Mouse (Mus musculus): ENCODE measurements around the gene Odf3b. TPM values are rescaled to one million over a fixed set of nuclear protein-coding genes. Genes with fewer than 3 reads are reported as not detected.

Odf3b gene
- polyA plus RNA-seq, 1 experiment: not detected

- Histone ChIP-seq H3ac (ENCODE audit: control insufficient read depth, insufficient read length, low read depth) (no peak overlapping the region), H3K36me3 (ENCODE audit: control insufficient read depth, insufficient read depth) (no peaks in the 10 kb centered on the region), H3K79me3 (ENCODE audit: low read depth) (no peaks in the 10 kb centered on the region), H3K4me3 (ENCODE audit: insufficient read depth, poor library complexity, severe bottlenecking) (no peak overlapping the region), H3K79me2 (ENCODE audit: control insufficient read depth, insufficient read depth) (no peaks in the 10 kb centered on the region), H3K27me3 (ENCODE audit: control insufficient read depth, insufficient read depth, insufficient read length) (peaks cover 23% of the 10 kb centered on the region)
- TF ChIP-seq CTCF (IDR thresholded peaks at IDR 0.05; ENCODE audit: control insufficient read depth, insufficient read depth, insufficient read length): no peak
- TF ChIP-seq MAX (IDR thresholded peaks at IDR 0.05): no peak
- no peak for TF ChIP-seq MYOG (IDR thresholded peaks at IDR 0.05; ENCODE audit: control insufficient read depth, extremely low read depth, insufficient read length)
- no peak for TF ChIP-seq MYOD1 (IDR thresholded peaks at IDR 0.05; ENCODE audit: control insufficient read depth, insufficient read length, low read depth)
- no peak for TF ChIP-seq CEBPB (IDR thresholded peaks at IDR 0.05; ENCODE audit: low read depth)
- no peak for TF ChIP-seq FOSL1 (IDR thresholded peaks at IDR 0.05; ENCODE audit: insufficient read depth, low read length, poor library complexity, severe bottlenecking)
- no peak for TF ChIP-seq USF1 (IDR thresholded peaks at IDR 0.05; ENCODE audit: low read depth)
These were observed 44.1 kb downstream of the Odf3b start for GRCm38 (mm10) chr15:89334774-89335537.

DNA sequence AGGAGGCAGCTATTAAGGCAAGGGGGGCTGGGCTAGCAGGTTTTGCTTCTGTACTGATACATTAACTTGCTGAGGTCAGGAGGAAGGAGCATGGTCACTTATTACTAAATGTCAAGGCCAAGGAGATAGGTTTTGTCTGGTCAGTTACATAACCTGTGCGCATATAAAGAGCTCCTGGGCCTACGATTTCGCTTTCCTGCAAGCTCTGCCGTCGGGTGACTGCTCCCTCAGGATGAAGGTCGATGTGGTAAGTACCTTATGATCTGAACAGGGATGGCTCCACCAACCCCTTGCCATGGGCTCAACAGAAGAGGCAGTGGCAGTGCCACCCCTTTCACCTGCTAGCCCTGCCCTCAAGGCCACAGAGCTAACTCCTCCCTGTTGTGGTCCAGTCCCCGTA lies 44.8 kb downstream of the Odf3b start, which contains the start of gene Miox:
Gene Miox (plus strand): TSS at position 128 of the 400 bp plus-strand sequence.
- no peaks in the 10 kb centered on the region for H3K36me3 ChIP-seq (ENCODE audit: control insufficient read depth, insufficient read depth)
- no peaks in the 10 kb centered on the region for H3K79me2 ChIP-seq (ENCODE audit: control insufficient read depth, insufficient read depth)
- TF ChIP-seq MYOD1 (IDR thresholded peaks at IDR 0.05; ENCODE audit: control insufficient read depth, insufficient read length, low read depth): no peak
- peaks cover 23% of the 10 kb centered on the region for H3K27me3 ChIP-seq (ENCODE audit: control insufficient read depth, insufficient read depth, insufficient read length)
- H3K4me3 ChIP-seq (ENCODE audit: insufficient read depth, poor library complexity, severe bottlenecking): no peak within 1 kb of the TSS
- no peak within 1 kb of the TSS for H3ac ChIP-seq (ENCODE audit: control insufficient read depth, insufficient read length, low read depth)
- H3K79me3 ChIP-seq (ENCODE audit: low read depth): no peaks in the 10 kb centered on the region

Other genes with a start within 250 kb of the Odf3b start
- 30.5 TPM for gene Mapk12, start 238.6 kb downstream of the Odf3b start, polyA plus RNA-seq (2012; fragmentation: generic; extraction: Trizol)
- gene Mapk11, start 229.7 kb downstream of the Odf3b start, polyA plus RNA-seq (2012; fragmentation: generic; extraction: Trizol): 14.9 TPM
- gene Plxnb2, start 198.5 kb downstream of the Odf3b start, polyA plus RNA-seq (2012; fragmentation: generic; extraction: Trizol): 206 TPM
- 2.1 TPM for gene Dennd6b, start 182.8 kb downstream of the Odf3b start, polyA plus RNA-seq (2012; fragmentation: generic; extraction: Trizol)
- 18.4 TPM for gene Ppp6r2, start 167.7 kb downstream of the Odf3b start, polyA plus RNA-seq (2012; fragmentation: generic; extraction: Trizol)
- gene Sbf1, start 64.0 kb downstream of the Odf3b start, polyA plus RNA-seq (2012; fragmentation: generic; extraction: Trizol): 143 TPM
- gene Adm2, start 56.6 kb downstream of the Odf3b start, polyA plus RNA-seq (2012; fragmentation: generic; extraction: Trizol): 7.0 TPM
- not detected for gene Miox, start 44.9 kb downstream of the Odf3b start, polyA plus RNA-seq (2012; fragmentation: generic; extraction: Trizol)
- 95.9 TPM for gene Lmf2, start 23.6 kb downstream of the Odf3b start, polyA plus RNA-seq (2012; fragmentation: generic; extraction: Trizol)
- 185 TPM for gene Ncaph2, start 23.6 kb downstream of the Odf3b start, polyA plus RNA-seq (2012; fragmentation: generic; extraction: Trizol)
- gene Sco2, start 5.4 kb downstream of the Odf3b start, polyA plus RNA-seq (2012; fragmentation: generic; extraction: Trizol): 47.6 TPM
- gene Tymp, start 2.2 kb downstream of the Odf3b start, polyA plus RNA-seq (2012; fragmentation: generic; extraction: Trizol): 3.4 TPM
- not detected for gene Klhdc7b, start 5.6 kb upstream of the Odf3b start, polyA plus RNA-seq (2012; fragmentation: generic; extraction: Trizol)
- gene Syce3, start 31.2 kb upstream of the Odf3b start, polyA plus RNA-seq (2012; fragmentation: generic; extraction: Trizol): not detected
- 2.5 TPM for gene Cpt1b, start 46.6 kb upstream of the Odf3b start, polyA plus RNA-seq (2012; fragmentation: generic; extraction: Trizol)
- 0.33 TPM for gene C730034F03Rik, start 50.3 kb upstream of the Odf3b start, polyA plus RNA-seq (2012; fragmentation: generic; extraction: Trizol)
- gene Gm44502, start 50.4 kb upstream of the Odf3b start, polyA plus RNA-seq (2012; fragmentation: generic; extraction: Trizol): 0.06 TPM
- gene Chkb, start 50.6 kb upstream of the Odf3b start, polyA plus RNA-seq (2012; fragmentation: generic; extraction: Trizol): 47.1 TPM
- gene Mapk8ip2, start 74.6 kb upstream of the Odf3b start, polyA plus RNA-seq (2012; fragmentation: generic; extraction: Trizol): not detected
- gene Arsa, start 98.1 kb upstream of the Odf3b start, polyA plus RNA-seq (2012; fragmentation: generic; extraction: Trizol): 22.3 TPM
- gene Shank3, start 120.3 kb upstream of the Odf3b start, polyA plus RNA-seq (2012; fragmentation: generic; extraction: Trizol): 4.0 TPM
- not detected for gene Acr, start 189.0 kb upstream of the Odf3b start, polyA plus RNA-seq (2012; fragmentation: generic; extraction: Trizol)
- 24.3 TPM for gene Rabl2, start 212.6 kb upstream of the Odf3b start, polyA plus RNA-seq (2012; fragmentation: generic; extraction: Trizol)

Measured in C2C12 (cell line).